Mouse (Mus musculus) neural tube, embryonic 13.5 days (tissue): ENCODE measurements around the gene Sowahc. TPM values are rescaled to one million over a fixed set of nuclear protein-coding genes. Genes with fewer than 3 reads are reported as not detected.

Experiments
- polyA plus RNA-seq: library from polyadenylated mRNA; unstranded; fragments of >200 nt; fragmentation: Nextera tagmentation; extraction: Ambion mirVana; gene quantifications from 2 replicates; pipeline ENCODE4 v1.2.1, GENCODE M21; 2015

Gene Sowahc
- polyA plus RNA-seq, 1 experiment from 2014 or later = 15.2 TPM

Other genes starting within 250 kb of the Sowahc start
- 19.1 and 21.5 TPM in 2 replicates for gene Sept10, start 106 bp upstream of the Sowahc start, polyA plus RNA-seq
- 32.7 and 41.9 TPM in 2 replicates for gene P4ha1, start 101.3 kb downstream of the Sowahc start, polyA plus RNA-seq
- not detected in 2 replicates for gene Gm10273, start 173.7 kb downstream of the Sowahc start, polyA plus RNA-seq
- gene Pla2g12b, start 181.7 kb downstream of the Sowahc start, polyA plus RNA-seq = not detected in 2 replicates
- 0.20 and 0.21 TPM in 2 replicates for gene Oit3, start 219.8 kb downstream of the Sowahc start, polyA plus RNA-seq